Mouse (Mus musculus): ENCODE results near the gene Kiss1r.
"Not testable (repeated sequence)": the region's sequence is repeated elsewhere in the genome, so short reads cannot be mapped to it uniquely, and the experiment has no call there.

Gene Kiss1r

DNA sequence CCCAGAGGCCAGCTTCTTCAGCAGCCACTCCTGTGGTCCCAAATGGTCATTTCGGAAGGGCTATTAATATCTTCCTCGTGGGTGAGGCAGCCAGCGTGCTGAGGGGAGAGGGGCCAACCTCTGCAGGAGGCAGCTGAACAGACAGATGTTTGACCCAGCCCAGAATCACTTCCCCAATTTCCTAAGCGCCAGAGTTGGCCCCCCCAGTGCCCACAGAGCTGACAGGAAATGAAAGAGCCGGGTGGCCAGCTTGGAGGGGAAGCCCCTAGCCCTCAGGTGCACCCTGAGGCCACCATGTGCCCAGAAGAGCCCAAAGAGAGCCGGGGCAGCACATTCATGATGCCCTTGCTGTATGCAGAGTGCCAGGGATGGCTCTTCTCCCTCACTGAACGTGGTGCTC, 24.0 kb downstream of the Kiss1r start:
- DNase-seq (ENCODE audit: low spot score) = no peak

DNA sequence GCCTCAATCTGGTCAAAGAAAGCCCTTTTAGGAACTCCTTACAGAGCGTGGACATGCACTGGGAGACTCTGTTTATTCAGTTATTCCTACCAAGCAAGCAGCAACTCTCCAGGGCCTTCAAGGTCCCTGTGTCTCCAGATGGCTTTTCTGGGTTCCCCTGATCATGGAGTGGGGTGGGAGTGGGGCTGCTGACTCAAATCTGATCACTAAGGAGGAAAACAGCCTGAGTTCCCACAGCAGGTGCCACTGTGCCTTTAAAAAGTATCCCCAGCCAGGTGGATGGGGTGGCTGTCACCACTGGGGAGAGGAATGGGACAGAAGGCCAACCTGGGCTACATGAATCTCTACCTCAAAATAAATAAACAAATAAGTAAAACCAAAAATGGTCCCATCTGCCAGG, 26.2 kb downstream of the Kiss1r start:
- no peak for DNase-seq (ENCODE audit: low spot score)

DNA sequence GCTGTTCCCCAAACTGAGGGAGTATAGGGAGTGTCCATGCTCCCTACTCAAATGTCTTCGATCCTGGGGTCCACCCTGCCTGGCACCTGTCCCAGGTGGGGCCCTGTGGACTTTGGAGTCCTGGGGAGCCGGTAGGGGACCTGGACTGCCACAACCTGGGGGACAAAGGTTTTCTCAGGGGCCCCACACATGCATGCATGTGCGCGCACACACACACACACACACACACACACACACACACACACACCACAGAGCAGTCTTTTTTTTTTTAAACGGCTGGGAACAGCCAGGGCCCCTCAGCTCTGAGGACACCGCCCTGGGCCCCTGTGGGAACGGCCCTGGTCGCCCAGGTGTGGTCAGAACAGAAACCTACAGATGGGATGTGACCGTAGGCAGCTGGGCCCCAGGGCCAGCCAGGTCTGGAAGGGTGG, 26.7 kb downstream of the Kiss1r start:
- no peak for DNase-seq (ENCODE audit: low spot score)

DNA sequence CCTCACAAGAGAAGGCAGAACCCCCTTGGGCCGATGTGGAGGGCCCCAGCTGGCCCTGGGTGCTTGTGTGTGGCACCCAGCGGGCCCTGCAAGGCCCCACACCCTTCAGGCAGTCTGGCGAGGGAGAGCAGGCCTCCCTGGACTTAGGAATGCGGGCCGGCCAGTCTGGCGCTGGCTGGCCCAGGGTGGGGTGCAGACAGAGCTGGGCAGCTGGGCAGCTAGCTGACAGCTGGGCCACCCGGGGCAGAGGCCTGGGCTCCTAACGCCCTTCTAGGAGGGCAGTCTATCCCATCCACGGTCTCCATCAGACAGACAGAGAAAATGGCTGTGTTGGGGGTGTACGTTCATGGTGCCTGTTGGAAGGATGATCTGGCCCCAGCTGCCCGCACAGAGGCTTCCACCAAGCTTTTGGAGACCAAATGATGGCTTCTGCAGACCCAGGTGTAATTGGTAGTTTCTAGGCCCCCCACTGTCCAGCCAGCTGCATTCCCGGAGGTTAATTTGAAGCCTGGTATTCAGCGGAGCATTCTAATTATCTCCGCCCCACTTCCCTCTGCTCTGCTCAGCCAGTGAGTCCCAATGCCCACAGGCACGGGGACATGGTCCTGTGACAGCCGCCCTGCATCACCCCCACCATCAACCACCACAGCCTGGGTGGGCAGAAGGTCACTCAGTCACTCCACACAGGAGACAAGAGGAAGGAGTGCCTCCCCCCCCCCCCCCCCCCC, 28.9 kb downstream of the Kiss1r start:
- no peak for DNase-seq (ENCODE audit: low spot score)

DNA sequence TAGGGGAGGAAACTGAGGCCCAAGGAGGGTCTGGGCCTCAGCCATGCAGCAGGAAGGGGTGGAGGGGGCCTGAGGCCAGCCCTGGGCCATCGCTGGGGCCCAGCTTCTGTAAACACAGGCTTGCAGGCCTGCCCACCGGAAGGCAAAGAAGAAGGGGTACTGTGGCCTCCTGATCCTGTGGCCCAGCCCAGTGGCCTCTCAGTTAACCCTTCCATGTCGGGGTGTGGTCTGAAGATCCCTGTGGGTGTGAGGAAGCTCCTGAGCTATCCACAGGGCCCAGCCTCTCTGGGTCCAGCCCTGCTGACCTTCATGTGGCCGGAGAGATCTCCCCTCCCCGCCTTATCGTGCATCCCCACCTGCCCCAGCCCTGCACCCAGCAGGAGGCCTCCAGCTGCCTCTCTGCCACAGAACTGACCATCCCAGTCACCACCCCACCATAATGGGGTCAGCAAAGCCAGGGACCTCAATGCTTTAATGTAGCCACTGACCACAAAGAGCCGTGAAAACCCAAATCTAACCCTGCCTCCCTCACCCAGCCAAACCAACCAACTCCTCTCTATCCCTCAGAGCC, 30.1 kb downstream of the Kiss1r start:
- no peak for DNase-seq (ENCODE audit: low spot score)

DNA sequence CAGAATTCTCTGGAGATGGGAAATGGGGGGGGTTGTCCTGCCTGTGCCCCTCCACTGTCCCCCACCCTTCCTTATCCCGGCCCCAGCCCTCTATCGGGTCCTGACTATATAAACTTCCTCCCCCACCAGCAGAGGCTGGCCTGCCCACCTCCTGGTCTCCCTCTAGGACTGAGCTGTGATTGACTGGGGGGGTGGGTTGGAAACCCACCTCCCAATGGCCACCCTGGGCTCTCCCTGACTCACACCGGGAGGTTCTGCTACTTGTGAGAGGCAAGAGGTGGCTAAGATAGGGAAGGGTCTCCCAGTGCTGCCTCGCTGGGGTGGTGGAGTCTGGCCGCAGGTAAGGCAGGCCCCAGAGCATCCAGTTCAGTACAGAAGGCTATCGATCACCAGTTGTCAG, 30.7 kb downstream of the Kiss1r start:
- no peak for DNase-seq (ENCODE audit: low spot score)

DNA sequence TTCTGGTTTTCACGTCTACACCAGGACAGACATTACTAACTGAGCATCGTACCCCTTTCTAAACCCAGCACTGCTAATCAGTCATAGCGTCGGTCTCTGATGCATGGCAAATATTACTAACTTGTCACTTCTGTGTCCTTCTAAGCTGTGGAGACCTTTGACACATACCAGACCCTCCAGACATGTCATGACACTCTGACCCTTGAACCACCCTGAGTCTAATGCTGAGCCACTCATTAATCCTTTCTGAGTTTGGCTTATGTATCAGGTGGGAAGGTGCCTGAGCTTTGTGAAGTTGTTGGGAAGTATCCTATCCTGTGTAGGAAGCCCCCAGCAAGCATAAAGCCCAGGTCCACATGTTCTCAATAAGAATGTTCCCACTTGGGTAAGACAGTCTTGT, 33.1 kb downstream of the Kiss1r start:
- no peak for DNase-seq (ENCODE audit: low spot score)

DNA sequence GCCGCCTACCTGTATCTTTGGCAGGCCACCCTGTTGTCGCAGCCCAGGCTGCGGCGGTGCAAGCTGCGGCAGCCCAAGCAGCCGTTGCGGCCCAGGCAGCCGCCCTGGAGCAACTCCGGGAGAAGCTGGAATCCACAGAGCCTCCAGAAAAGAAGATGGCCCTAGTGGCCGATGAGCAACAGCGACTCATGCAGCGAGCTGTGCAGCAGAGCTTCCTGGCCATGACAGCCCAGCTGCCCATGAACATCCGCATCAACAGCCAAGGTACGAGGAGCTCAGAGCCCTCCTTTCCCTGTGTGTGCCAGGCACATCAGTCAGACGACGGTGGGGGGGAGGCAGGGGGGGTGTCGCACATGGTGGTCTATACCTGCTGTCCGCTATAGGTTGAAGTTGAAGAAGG, 33.9 kb downstream of the Kiss1r start:
- DNase-seq (ENCODE audit: low spot score) = no peak

DNA sequence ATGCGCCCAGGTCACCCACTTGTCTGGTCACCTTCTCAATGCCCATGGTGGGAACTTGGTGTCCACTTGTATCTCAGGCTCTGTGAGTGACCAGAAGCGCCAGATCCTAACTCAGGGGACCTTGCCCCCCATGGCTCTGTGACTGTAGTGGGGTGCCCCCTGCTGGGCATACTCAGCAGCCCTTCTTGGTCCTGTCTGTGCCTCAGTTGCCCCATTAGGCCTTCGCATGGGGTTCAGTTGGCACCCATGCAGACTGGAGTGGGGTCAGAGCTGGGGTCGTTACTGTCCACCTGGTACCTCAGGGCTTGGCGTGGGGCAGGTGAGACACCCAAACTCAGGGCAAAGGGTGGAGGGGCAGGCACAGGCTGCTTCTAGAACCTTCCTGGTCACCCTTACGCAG, 37.2 kb downstream of the Kiss1r start:
- DNase-seq (ENCODE audit: low spot score) = no peak

DNA sequence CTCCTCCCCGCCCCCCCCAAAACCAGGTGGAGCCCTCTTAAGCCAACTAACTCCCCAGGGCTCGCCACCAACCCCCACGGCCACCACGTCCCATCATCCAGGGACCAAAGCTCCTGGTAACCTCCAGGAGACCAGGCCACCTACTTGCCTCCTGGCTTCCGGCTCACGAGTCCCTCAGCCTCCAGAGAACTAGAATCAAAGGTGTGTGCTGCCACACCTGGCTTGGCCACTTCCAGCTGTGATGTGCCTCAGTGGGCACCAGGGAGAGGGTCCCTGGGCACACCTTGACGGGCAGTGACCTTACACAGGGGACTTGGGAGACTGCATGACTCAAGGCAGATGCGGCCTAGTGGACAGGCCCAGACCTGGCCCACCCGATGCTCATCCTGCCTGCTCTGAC, 38.9 kb downstream of the Kiss1r start:
- DNase-seq (ENCODE audit: low spot score) = no peak

DNA sequence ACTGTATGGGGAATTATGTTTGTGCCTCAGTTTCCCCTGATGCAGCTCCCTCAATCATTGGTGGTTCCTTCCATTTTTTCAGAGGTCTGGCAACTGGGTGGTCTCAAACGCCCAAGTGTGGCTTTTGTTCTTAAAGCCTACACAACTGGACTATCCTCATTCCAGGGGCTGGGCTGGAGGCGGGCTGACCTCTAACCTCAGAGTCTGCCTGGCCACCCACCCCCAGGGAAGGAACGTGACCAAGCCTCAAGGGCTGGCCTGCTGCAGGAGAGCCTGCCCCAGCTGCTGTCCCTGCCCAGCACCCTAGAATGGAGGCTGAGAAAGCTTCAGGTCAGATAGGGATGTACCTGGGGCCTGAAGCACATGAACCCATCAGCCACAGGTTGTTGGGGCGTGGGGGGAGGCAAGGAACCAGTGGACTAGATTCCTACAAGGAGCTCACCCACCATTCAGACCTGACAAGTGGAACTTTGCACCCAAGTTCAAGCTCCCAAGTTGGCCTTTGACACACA, 39.9 kb downstream of the Kiss1r start:
- DNase-seq (ENCODE audit: low spot score) = no peak

DNA sequence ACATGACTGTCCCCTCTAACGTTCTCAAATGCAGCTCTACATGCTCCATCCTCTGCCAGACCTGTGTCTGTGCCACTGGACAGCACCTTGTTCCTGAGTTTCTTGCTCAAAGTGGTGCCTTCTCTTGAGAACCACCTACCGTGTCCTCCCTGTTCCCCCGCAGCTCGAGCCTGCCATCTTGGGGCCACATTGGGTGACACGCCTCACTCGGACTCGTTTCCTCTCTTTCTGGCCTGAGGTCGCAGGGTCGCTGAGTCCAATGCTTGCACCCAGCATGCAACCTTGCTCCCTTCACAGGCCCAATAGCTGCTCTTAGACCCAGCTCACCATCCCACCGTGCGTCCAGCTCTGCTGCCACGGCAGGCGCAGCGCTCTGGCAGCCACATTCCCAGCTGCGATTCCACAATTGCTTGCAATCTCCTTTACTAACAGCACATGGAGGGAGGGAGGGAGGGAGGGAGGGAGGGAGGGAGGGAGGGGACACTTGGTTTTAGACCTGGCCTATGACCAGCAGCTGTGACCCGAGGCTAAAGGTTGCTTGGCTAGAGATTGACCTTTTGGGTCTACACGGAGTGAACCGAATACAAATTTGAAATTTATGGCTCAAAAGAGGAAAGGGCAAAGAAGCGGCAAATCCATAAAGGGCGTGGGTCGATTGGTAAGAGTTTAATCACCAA, 41.5 kb downstream of the Kiss1r start:
- no peak for DNase-seq (ENCODE audit: low spot score)

DNA sequence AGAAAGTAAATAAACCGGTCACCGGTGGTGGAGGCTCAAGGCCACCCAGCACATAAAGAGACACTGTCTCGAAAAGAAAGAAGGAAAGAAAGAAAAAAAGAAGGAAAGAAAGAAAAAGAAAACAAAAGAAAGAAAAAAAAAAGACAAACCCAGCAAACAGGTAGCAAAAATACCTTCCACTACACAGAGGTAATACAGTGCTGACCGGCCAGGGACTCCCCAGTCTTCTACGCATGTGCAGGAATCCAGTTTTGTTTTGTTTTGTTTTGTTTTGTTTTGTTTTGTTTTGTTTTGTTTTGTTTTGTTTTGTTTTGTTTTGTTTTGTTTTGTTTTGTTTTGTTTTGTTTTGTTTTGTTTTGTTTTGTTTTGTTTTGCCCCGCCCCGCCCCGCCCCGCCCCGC, 42.6 kb downstream of the Kiss1r start:
- DNase-seq (ENCODE audit: low spot score) = not testable (repeated sequence)

DNA sequence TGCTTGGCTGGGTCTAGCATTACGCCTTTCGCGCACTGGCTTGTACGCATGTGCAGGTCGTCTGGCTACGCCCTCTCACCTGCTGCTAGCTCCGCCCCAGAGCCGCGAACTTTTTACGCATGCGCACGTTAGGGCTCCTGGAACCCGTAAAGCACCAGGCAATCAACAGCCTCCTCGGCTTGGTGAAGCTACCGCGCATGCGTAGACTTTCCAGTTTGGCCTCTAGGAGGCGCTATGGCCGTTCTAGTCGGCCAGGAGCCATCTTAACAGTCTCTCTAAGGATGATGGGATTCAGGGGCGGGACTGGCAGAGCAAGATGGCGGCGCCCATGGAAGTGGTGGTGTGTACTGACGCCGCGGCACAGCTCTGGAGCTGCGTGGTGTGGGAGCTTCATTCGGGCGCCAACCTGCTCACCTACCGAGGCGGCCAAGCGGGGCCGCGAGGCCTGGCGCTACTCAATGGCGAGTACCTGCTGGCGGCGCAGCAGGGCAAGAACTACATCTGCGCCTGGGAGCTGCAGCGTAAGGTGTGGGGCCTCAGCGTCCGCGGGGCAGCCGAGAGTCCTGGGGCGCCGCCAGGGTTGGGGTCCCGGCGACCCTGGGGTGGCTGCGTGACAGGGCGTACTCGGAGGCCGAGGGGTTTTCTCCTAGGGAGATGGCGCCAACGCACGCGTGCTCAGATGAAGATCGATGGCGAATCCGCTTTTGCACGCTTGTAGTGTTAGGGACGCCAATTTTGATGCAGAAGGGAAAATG, 43.3 kb downstream of the Kiss1r start, which contains the start of gene Wdr18:
Wdr18 (plus strand) TSS at position 306 of the 755 bp plus-strand sequence.
- peak; percentile 99 for DNase-seq (ENCODE audit: low spot score)

DNA sequence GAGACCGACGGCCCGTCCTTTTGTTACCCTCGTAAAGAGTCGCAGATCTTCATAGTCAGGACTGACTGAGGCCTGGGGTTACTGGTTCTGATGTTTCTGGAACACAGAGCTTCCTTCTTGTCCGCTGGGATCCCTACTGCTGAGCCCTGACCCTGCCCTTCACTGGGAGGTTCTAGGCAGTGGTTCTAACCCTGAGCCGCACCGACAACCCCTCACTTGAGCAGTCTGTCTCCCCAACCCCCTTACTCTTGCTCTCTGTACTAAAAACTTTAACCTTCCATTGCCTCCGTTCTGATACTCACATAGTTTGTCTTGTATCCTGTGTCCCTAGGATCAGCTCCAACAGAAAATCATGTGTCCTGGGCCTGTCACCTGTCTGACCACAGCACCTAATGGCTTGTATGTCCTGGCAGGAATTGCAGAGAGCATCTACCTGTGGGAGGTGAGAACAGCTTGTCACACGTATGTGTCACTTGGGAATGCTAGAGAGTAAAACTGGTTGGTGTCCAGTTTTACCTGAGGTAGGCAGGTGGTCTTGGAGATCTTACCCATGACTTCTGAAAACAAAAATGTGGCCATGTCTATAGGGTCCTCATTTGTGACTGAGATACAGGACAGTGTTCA, 44.0 kb downstream of the Kiss1r start:
- no peak for DNase-seq (ENCODE audit: low spot score)

DNA sequence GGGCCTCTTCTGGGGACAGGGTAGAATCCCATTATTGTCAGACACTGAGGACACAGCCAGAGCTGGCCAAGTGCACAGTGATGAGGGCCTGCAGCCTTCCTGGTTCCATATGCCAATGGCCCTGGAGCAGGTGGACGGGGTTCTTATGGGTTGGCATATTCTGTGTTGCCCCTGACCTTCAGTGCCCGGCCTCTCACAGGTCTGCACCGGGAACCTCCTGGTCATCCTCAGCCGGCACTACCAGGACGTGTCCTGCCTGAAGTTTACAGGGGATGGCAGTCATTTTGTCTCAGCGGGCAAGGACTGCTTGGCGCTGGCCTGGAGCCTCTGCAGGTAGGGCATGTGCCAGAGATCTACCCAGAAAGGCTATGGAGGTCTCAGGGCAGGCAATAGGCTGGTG, 48.0 kb downstream of the Kiss1r start:
- DNase-seq (ENCODE audit: low spot score) = no peak

DNA sequence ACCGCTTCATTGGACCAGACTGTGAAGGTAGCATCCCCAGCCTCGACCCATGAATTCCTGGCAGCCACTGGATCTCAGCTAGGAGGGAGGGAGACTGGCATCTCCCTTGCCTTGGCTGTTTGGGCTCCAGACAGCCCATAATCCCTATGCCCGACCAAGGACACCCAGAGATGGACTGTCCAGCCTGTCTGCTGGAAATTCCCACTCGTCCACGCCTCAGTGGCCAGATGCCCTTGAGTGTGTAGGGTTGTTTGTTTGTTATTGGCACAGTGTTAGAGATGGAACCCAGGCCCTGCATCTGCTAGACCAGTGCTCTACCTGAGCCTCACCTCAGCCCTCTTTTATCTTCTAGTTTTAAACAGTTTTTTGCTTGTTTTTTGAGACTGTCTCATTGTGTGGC, 48.6 kb downstream of the Kiss1r start:
- DNase-seq (ENCODE audit: low spot score) = no peak

DNA sequence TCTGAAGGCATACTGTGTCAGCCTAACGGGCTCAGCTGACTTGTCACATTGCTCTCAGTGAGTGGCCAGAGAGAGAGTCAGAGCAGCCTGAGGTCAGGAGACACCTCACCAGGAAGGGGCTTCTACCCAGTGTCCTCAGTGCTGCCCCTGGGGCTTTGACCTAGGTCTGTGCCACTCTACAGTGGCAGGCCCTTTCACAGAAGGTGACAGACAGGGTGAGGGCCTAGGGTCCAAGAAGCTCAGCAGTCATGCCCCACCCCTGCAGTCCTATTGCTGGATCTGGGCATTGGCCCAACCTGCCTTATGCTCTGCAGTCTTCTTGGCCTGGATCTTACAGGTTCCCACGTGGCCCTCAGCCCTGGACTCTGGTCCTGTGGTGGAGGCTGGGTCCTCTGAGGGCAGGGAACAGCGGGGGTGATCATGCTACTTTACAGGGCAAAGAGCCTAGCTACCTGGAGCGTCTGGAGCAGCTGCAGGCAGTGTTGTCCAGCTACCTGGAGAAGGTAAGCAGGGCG, 50.2 kb downstream of the Kiss1r start:
- DNase-seq (ENCODE audit: low spot score) = no peak

DNA sequence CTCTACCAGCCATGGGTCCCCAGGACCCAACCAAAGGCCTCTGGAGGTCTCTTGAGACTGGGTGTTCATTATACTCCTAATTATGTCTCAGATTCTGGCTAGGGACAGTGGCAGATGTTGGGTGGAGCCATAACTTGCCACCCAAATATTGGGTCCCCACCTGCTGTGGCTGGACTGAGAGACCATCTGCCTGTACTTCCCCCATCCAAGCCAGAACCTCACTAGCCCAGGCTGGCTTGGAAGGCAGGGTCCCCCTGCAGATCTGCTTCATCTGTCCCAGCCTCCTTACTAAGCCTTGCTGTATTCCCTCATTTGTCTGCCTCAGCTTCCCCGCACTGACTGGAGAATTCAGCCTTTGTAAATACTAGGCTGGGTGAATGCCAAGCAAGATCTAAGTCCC, 51.4 kb downstream of the Kiss1r start:
- DNase-seq (ENCODE audit: low spot score) = no peak

DNA sequence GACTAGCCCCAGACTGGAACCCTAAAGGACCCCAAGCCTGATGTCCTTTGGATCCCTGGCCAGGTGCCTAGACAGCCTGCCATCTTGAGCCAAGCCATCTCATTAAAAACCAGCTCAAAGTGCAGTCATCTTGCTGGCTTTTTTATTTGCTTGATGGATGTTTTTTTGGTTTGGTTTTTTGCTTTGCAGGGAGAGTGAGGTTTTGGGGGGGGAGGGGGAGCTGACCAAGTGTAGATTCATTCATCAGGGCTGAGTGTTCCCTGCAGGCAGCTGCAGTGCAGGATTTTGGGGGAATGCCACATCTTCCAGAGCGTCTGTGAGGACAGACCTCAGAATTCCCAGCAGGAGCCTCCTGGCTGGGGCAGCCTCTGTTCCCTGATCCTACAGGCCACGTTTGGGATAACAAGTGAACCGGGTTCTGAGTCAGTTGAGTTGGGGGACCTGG, 52.4 kb downstream of the Kiss1r start:
- no peak for DNase-seq (ENCODE audit: low spot score)

DNA sequence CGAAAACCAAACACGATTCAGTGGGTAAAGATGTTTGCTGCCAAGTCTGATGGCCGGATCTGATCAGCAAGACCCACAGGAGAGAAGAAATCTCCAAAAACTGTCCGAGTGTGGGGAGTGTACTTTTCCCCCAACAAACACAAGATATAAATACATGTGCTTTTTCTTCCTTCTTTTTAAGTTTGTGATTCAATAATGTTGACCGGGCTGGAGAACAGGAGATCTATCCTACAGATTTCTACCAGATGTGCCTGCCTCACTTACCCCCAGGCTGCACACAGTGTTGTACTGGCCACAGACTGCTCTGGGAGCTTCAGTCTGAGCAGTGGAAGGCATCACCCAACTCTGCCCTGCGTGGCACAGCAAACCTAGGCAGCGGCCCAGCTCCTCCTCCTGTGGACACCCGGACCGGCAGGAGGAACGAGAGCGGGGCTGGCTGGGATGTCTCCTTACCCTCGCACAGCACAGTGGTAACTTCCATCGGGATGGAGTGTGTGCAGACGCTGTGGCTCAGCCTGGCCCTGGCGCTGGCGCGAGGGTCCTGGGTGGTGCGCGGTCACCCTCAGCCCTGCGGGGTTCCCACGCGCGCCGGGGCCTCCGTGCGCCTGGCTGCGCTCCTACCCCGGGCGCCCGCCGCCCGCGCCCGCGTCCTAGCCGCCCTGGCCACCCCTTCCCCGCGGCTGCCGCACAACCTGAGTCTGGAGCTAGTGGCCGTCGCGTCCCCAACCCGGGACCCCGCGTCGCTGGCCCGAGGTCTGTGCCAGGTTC, 53.8 kb downstream of the Kiss1r start, which contains the start of gene Grin3b:
Grin3b (plus strand) TSS at position 301 of the 768 bp plus-strand sequence.
- DNase-seq (ENCODE audit: low spot score) = no peak
